Mouse (Mus musculus) bone marrow, adult 2 months (tissue): Measurements from ENCODE around the gene Srrm1.

ENCODE experiments used
- CTCF ChIP-seq: fragments of 200-500 bp; IDR thresholded peaks from 2 replicates; pipeline ENCODE4 v1.5.1; 2011; ENCODE audit warnings: low read length, control low read depth; ENCODE audit not compliant: control insufficient read depth, insufficient read depth
- POLR2A ChIP-seq: fragments of 200-500 bp; IDR thresholded peaks from 2 replicates; pipeline ENCODE4 v1.6.1; 2011; ENCODE audit warnings: low read depth, mild to moderate bottlenecking, control low read depth, low read length, borderline replicate concordance; ENCODE audit not compliant: control insufficient read depth

GRCm38 (mm10) chr4:135397991-135398390, 44.9 kb upstream of the Srrm1 start, which contains the start of gene Ncmap:
- no peak for TF ChIP-seq POLR2A
- TF ChIP-seq CTCF, result no peak
